Mouse (Mus musculus) subcutaneous adipose tissue, adult 2 months (tissue): Measurements from ENCODE around the gene Ntn5. TPM values are rescaled to one million over a fixed set of nuclear protein-coding genes. Genes with fewer than 3 reads are reported as not detected.

Experiments used
- polyA plus RNA-seq: library from polyadenylated mRNA; depleted of rRNA; stranded (reverse); fragments of >200 nt; gene quantifications from 2 replicates; pipeline ENCODE4 v1.2.3, GENCODE M21; 2012; ENCODE audit warnings: low replicate concordance; rRNA removed

Ntn5 gene
- polyA plus RNA-seq: not detected in 2 replicates

DNA sequence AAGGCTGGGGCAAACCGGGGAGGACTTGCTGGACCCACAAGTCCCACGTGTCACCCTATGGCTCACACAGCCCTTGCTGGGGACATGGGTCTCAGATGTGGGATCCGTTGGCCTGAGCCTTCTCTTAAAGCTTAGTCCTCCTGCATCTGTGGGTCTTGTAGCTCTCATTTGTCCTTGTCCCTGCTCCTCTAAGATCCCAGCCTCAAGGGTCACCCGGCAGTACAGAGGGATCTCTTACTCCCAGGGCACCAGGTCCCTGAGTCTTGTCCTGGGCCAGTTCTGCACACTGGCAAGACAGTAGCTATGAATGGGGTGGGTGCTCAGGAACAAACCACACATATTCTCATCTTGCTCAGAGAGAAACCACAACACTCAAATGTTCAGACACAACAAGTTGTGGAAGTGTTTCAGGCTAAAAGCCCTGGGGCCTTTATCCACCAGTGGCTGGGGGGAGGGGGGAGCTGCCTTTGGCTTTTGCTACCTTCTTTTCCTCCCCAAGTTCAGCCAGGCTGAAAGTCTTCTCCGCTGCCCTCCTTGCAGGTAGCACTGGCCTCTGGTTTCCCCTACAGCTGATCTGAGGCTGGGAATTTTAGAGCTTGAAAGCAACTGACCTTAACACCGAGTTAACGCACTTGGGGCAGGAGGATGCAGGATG, at the start of gene Ntn5:
TSS of gene Ntn5 (plus strand) at position 627 of the 655 bp plus-strand sequence.

GRCm38 (mm10) chr7:45639561-45640027, 44.2 kb upstream of the Ntn5 start, which contains the start of gene Mamstr:
Gene Mamstr (plus strand): TSS chr7:45639977.

DNA sequence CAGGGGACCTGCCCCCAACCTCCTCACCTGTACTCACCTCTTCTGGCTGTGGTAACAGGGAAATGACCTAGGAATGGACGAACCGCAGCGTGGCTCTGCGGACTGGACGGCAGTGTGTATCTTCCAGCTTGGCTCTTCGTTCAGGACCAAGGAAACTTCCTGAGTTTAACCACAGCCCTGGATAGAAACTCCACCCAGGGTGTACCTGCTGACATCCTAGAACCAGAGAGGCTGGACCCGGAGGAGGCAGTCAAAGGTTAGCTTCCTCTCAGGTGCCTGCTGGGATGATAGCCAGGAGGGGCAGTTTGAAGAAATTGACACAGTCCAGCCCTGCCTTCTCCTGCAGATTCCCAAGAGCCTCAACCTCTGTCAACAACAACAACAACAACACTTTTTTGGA, 17.7 kb upstream of the Ntn5 start, which contains the start of gene Fut2:
TSS of gene Fut2 (minus strand) at position 234 of the 400 bp plus-strand sequence.

DNA sequence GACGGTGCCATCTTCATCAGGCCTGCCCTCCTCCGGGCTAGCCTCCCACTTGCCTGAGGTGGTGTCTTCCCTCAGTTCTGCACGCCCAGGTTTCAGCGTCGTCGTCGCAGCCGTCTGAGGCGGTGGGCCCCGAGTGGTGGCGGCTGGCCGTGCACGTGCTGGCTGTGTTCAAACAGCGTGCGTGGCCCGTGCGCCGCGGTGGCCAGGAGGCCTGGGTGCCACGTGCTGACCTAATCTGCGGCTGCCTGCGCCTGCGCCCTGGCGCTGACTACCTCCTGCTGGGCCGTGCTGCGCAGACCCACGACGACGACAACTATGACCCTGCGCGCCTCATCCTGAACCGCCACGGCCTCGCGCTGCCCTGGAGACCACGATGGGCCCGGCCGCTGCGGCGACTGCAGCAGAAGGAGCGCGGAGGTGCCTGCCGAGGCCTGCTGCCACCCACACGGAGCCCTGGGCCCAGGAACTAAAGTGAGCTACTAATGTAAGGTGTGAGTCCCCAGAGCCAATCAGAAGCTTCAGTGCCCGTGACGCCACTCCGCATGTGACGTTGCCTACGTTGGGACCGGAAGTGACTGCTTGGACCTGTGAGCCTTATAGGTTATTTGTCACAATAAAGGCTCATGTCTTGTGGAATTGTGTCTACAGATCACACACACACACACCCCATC, 10.2 kb downstream of the Ntn5 start, which contains the start of gene Sec1:
TSS of gene Sec1 (minus strand) at position 482 of the 671 bp plus-strand sequence.

GRCm38 (mm10) chr7:45699523-45700141, 15.8 kb downstream of the Ntn5 start, which contains the start of gene Car11:
Gene Car11 (plus strand): TSS chr7:45699843.

GRCm38 (mm10) chr7:45704730-45705442, 21.1 kb downstream of the Ntn5 start, which contains the start of gene Dbp:
Gene Dbp (plus strand): TSS chr7:45705088.

DNA sequence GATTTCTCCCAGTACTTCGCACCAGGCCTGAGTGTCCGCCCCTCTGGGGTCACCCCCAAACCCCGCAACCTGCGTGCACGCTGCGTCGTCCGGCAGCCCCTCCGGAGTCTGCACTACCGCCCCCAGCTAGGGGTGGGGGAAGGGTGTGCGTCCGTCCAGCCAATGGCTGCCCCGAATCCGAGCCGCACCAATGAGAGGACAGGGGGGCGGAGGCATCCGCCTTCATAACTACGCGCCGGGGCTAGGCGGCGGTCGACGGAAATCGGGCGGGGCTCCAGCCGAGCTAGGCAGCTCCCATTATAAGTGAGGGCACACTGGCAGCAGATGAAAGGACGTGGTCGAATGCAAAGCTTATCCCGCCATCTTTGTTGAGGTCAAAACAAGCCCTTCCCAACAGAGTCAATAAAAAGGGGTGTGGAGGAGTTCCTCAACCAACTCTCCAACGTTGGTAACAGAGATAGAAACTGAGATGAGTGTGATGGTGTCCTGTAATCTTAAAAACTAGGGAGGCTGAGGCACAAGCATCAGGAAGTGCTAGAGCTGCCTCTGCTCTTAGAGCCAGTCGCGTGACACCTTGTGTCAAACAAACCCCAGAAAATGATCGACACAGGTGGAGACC, 31.4 kb downstream of the Ntn5 start, which contains the start of gene Rpl18:
TSS of gene Rpl18 (plus strand) at position 368 of the 619 bp plus-strand sequence.

DNA sequence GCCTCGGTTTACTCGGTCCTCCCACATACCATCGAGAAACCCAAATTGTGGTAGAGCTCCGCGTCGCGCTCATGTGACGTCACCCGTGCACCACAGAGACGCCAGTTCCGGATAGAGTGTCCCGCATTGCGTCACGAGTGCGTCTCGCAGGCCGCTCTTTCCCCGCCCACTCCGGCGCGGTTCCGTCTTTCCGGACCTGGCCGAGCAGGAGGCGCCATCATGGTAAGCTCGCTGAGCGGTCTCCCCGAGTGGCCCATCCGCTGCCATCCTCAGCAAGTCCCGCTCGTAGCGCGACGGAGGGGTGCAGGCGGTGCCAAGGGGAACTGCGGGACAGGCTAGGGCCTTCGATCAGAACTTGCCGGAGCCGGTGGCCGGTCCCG, 34.1 kb downstream of the Ntn5 start, which contains the start of gene Sphk2:
TSS of gene Sphk2 (minus strand) at position 85 of the 380 bp plus-strand sequence.

GRCm38 (mm10) chr7:45720413-45721233, 36.8 kb downstream of the Ntn5 start, which contains the start of gene Fam83e:
Gene Fam83e (plus strand): TSS chr7:45721212.

DNA sequence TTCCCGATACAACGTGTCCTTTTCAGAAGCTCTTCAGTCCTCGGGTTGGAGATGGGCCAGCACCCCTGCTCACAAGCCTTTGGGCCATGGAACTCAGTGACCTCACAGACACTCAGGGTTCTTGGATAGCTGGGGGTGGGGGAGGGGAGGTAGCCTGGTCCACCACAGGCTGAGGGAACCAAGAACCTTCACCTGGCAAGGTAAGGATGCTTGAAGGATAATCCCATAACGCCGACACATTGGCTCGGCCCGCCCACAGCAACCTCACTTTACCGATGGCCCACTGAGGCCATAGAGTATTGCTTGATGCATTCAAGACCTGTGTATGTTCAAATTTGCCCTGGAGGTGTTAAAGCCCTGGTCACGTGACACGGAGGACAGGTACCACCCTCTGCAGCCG, 41.9 kb downstream of the Ntn5 start, which contains the start of gene Spaca4:
TSS of gene Spaca4 (minus strand) at position 101 of the 400 bp plus-strand sequence.

Other genes starting within 250 kb of the Ntn5 start
- 95.5 and 128 TPM in 2 replicates for gene Gys1, start 249.2 kb upstream of the Ntn5 start, polyA plus RNA-seq
- 41.3 and 83.3 TPM in 2 replicates for gene Ruvbl2, start 245.9 kb upstream of the Ntn5 start, polyA plus RNA-seq
- gene Ftl1, start 224.1 kb upstream of the Ntn5 start, polyA plus RNA-seq: 2,999 and 3,958 TPM in 2 replicates
- gene Bax, start 217.1 kb upstream of the Ntn5 start, polyA plus RNA-seq: 94.4 and 133 TPM in 2 replicates
- 0.20 and 0.76 TPM in 2 replicates for gene Tulp2, start 202.1 kb upstream of the Ntn5 start, polyA plus RNA-seq
- 5.0 and 20.5 TPM in 2 replicates for gene Gm45808, start 197.2 kb upstream of the Ntn5 start, polyA plus RNA-seq
- 21.6 and 53.7 TPM in 2 replicates for gene Dhdh, start 195.2 kb upstream of the Ntn5 start, polyA plus RNA-seq
- gene Nucb1, start 173.6 kb upstream of the Ntn5 start, polyA plus RNA-seq: 427 and 466 TPM in 2 replicates
- 26.7 and 32.6 TPM in 2 replicates for gene Ppp1r15a, start 157.8 kb upstream of the Ntn5 start, polyA plus RNA-seq
- 12.8 and 21.4 TPM in 2 replicates for gene Plekha4, start 157.7 kb upstream of the Ntn5 start, polyA plus RNA-seq
- 3.1 and 7.0 TPM in 2 replicates for gene Hsd17b14, start 129.1 kb upstream of the Ntn5 start, polyA plus RNA-seq
- 143 and 215 TPM in 2 replicates for gene Bcat2, start 113.9 kb upstream of the Ntn5 start, polyA plus RNA-seq
- gene Fgf21, start 68.5 kb upstream of the Ntn5 start, polyA plus RNA-seq: 0.78 and 1.8 TPM in 2 replicates
- 0.07 and 0.24 TPM in 2 replicates for gene Fut1, start 66.7 kb upstream of the Ntn5 start, polyA plus RNA-seq
- 0.41 and 1.0 TPM in 2 replicates for gene Izumo1, start 62.2 kb upstream of the Ntn5 start, polyA plus RNA-seq
- gene Rasip1, start 56.5 kb upstream of the Ntn5 start, polyA plus RNA-seq: 38.6 and 65.4 TPM in 2 replicates
- 7.2 and 11.2 TPM in 2 replicates for gene Mamstr, start 44.0 kb upstream of the Ntn5 start, polyA plus RNA-seq
- gene Fut2, start 17.6 kb upstream of the Ntn5 start, polyA plus RNA-seq: 0.03 and 21.7 TPM in 2 replicates
- gene Sec1, start 10.4 kb downstream of the Ntn5 start, polyA plus RNA-seq: 0.23 and 0.30 TPM in 2 replicates
- 17.8 and 42.8 TPM in 2 replicates for gene Car11, start 15.8 kb downstream of the Ntn5 start, polyA plus RNA-seq
- 63.6 and 77.9 TPM in 2 replicates for gene Dbp, start 21.1 kb downstream of the Ntn5 start, polyA plus RNA-seq
- 753 and 1,942 TPM in 2 replicates for gene Rpl18, start 31.4 kb downstream of the Ntn5 start, polyA plus RNA-seq
- gene Sphk2, start 34.0 kb downstream of the Ntn5 start, polyA plus RNA-seq: 36.9 and 48.7 TPM in 2 replicates
- 0.42 and 0.51 TPM in 2 replicates for gene Fam83e, start 37.2 kb downstream of the Ntn5 start, polyA plus RNA-seq
- gene Spaca4, start 41.8 kb downstream of the Ntn5 start, polyA plus RNA-seq: not detected in 2 replicates
- gene Lmtk3, start 99.7 kb downstream of the Ntn5 start, polyA plus RNA-seq: 0.63 and 25.3 TPM in 2 replicates
- gene Sult2b1, start 100.6 kb downstream of the Ntn5 start, polyA plus RNA-seq: 0.23 and 2.8 TPM in 2 replicates
- 51.8 and 57.9 TPM in 2 replicates for gene Cyth2, start 130.6 kb downstream of the Ntn5 start, polyA plus RNA-seq
- gene Kcnj14, start 140.8 kb downstream of the Ntn5 start, polyA plus RNA-seq: 4.8 and 23.1 TPM in 2 replicates
- gene Grwd1, start 146.9 kb downstream of the Ntn5 start, polyA plus RNA-seq: 14.7 and 32.7 TPM in 2 replicates
- gene Kdelr1, start 188.8 kb downstream of the Ntn5 start, polyA plus RNA-seq: 371 and 393 TPM in 2 replicates
- gene Grin2d, start 194.4 kb downstream of the Ntn5 start, polyA plus RNA-seq: 1.1 and 6.1 TPM in 2 replicates
- 0.19 TPM in 1 of 2 replicates, not detected in the other for gene Syngr4, start 212.7 kb downstream of the Ntn5 start, polyA plus RNA-seq
- gene Tmem143, start 212.9 kb downstream of the Ntn5 start, polyA plus RNA-seq: 85.1 and 137 TPM in 2 replicates
- gene Emp3, start 237.4 kb downstream of the Ntn5 start, polyA plus RNA-seq: 179 and 360 TPM in 2 replicates
- gene Ccdc114, start 240.1 kb downstream of the Ntn5 start, polyA plus RNA-seq: 4.2 and 9.5 TPM in 2 replicates